Mouse (Mus musculus): ENCODE measurements around the gene Palmd.

Gene Palmd

GRCm38 (mm10) chr3:116968540-116968997 is at the start of gene Palmd:
Palmd (minus strand) TSS chr3:116968987.
- DNase-seq, result peak; percentile 19 to 21

GRCm38 (mm10) chr3:117010182-117010581 is 41.4 kb upstream of the Palmd start:
- no peak for DNase-seq

- no peak for DNase-seq
Measured at GRCm38 (mm10) chr3:117007340-117007739, 38.6 kb upstream of the Palmd start.

DNA sequence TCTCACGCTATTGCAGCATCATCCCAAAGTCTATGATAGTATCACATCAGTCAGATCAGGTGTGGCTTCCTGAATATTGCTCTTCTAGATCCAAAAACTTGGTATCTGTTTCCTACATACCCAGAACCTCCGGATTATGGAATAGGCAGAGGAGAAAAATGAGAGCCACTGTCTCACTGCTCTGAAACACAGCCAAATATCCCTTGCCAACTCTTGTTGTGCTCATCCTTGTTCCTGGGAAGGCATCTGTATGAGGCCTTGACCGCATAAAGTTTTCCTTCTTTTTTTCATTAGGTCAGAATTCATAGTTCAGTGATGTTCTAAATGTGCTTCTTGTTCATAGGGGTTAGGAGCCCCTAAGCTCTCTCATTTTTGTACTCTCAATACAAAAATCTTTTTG is 37.8 kb upstream of the Palmd start:
- no peak for DNase-seq

DNA sequence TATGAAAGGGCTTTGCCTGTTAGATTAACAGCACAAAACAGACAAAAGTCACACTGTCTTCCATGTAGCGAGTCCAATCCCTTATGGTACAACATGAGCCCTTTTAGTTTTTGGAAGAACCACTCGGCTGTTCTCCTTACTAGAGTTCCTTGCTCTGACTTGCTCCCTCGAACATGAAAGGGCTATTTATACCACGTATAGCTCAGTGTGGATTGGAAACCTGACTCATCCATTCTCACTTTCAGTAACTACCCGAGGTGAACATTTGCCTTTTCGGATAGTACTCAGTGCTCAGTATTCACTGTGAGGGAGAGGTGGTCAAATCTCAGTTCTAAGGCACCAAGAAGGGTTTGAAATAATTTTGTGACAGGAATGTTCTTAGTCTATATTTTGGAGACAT is 34.6 kb upstream of the Palmd start:
- DNase-seq, result no peak

GRCm38 (mm10) chr3:117001686-117002485 is 33.1 kb upstream of the Palmd start:
- no peak for DNase-seq

- no peak for DNase-seq
Measured at GRCm38 (mm10) chr3:116993011-116993410, 24.2 kb upstream of the Palmd start.

DNA sequence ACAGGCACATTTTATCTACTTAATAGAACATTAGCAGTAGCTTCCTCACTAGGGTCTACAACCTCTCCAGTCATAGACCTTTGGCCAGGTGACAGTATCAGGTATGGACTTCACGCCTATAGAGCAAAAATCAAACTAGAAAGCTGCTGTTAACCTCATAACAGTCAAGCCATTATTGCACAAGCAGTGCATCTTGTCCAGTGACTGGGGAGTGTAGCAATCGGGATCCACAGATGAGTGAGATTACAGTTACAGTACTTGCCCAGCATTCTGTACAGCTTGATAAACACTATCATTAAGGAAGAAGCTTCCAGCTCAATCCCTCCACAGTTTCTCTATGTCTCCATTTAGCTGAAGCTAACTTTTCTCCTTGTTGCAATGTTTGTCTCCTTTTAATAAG is 22.4 kb upstream of the Palmd start:
- DNase-seq, result no peak

DNA sequence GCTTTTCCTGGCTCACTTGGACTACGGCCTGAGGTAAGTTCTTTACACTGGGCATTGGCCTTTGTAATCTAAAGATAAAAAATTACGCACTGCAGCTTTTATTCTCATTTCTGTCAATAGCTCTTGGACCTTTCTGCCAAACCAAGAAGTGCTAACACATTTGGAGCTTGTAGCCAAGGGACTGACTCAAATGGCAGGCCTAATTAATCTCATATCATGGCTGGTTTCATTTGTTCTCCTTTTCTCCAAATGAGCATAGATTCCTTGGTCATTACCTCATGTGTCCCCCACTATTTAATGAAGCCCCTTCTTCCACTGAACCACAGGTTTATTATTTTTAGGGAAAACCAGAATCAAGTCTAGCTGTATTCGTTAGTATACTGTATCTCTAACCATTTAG is 19.4 kb upstream of the Palmd start:
- no peak for DNase-seq

GRCm38 (mm10) chr3:116986451-116986850 is 17.7 kb upstream of the Palmd start:
- DNase-seq, result no peak

DNA sequence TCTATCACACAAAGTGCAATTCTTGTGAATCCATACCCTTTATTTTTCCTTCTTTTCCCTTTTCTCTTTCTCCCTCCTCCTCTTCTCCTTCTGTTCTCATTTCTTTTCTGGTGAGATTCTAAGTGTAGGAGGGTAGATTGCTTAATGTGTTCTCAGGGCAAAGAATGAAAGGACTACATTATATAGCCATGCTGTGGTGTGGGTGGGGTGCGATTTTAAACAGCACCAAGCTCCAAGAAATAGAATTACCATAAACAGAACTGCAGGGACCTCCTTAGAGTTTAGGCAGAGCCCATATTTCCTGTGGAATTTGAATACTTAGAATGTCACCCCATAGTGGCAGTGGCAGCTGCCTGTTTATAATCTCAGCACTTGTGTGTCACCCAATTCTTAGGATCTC is 17.0 kb upstream of the Palmd start:
- no peak for DNase-seq

- no peak for DNase-seq
Measured at GRCm38 (mm10) chr3:116985042-116985455, 16.3 kb upstream of the Palmd start.

GRCm38 (mm10) chr3:116981811-116982575 is 13.2 kb upstream of the Palmd start:
- no peak for DNase-seq

DNA sequence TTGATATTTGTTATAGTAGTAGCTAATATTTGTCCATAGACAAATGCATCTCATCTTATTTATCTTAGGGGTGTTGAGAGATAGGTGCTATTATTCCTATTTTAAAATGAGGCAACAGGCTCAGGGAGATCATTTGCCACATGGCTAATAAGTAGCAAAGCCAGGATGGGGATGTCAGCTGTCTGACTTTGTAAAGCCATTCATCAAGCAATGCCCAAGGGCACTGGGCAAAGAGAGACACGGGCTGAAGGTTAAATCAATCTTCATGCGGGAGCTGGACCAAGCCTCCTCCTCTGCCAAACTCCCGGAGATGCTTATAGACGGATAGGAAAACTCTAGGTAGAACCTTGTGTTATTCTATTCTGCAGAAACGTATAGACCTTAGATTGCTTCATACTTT is 999 bp upstream of the Palmd start:
- no peak for DNase-seq

DNA sequence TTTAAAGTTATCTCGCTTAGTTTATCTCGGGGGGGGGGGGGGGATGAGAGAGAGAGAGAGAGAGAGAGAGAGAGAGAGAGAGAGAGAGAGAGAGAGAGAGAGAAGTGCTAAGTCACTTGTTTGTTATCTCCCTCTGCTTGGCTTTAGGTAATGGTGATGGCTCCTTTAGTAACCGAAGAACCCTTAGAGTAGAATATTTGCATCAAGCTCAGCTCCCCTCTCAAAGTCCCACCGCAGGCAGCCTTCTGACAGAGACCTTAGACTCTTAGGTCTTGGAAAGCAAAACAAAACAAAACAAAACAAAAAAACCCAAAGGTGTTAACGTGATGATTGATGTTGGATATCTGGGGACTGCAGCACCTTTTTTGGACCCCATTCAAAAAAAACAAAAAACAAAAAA is 216 bp upstream of the Palmd start:
- DNase-seq, result no peak

- no peak for DNase-seq
Measured at GRCm38 (mm10) chr3:116967967-116968366, 820 bp downstream of the Palmd start, which contains the start of gene 4930455H04Rik. 4930455H04Rik (plus strand) TSS chr3:116968267.

GRCm38 (mm10) chr3:116967436-116967835 is 1.4 kb downstream of the Palmd start:
- no peak for DNase-seq

DNA sequence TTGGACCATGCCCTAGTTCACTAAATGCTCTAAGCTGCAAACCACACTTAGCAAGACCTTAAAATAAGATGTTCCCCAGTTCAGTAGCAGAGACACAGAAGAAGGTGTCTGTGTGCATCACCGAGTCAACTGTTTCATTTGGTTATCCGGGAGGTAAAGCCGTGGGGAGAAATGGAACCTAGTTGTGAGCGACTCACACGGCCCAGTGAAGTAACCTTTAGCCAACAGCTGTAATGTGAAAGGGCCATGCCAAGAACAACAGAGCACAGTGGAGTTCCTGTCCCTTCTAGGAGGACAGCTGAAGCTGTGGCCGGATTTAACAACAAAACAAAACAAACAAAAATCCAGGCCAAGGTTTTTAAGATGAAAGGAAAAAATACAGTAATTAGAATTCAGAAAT is 2.0 kb downstream of the Palmd start:
- peak; percentile 19 to 35 for DNase-seq

DNA sequence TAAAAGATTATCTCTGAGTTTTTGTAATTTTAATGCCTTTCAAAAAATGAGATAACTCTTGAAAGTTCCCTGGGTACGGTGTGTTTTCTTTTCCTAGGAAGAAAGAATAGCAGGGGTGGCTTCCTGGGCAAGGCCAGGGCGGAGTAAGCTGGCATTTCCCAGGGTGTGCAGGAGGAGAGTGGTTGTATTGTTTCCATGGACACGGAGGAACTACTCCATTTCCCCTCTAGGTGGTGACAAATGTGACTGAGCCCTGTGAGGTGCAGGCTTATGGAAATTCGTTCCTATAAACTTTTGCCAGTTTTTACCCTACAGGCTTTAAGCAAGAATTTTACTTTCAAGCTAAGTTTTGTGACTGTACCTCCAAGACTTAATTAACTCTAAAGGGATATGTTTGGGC is 2.6 kb downstream of the Palmd start:
- DNase-seq, result peak; percentile 33 to 38

DNA sequence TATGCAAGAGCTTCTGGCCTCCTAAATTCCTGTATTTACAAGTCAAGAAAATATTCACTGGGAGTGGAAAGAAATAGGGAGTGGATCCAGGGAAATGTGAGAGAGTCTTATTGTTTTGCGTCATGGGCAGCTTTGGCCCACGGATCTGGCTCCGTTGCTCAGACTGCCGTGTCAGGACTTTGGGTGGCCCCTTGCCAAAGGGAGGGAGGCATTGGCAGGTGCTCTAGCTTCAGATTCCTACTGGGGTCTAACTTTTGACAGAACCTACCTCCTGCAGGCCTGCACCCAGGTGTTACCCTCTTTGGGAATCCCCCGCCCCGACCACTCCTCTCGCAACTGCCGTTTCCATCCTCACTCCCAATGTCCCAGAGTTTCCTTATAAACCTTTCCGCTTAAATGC is 4.4 kb downstream of the Palmd start:
- no peak for DNase-seq

DNA sequence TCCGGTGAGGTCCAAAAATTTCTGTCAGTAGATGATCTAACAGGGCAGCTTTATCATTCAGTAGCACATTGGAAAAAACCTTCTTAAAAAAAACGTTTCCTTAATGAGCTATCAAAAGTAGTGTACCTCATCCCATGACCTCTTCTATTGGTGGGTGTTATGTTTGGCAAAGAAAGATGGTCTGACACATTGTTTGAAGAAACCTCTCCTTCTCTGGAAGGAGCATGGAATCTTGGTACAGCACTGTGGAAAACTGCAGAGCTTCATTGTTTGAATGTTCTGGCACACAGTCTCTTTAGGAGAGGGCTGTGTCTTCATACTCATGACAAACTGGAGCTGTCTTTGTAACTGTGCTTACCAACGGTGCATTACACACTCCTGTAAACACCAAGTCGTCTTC is 5.6 kb downstream of the Palmd start:
- DNase-seq, result no peak

DNA sequence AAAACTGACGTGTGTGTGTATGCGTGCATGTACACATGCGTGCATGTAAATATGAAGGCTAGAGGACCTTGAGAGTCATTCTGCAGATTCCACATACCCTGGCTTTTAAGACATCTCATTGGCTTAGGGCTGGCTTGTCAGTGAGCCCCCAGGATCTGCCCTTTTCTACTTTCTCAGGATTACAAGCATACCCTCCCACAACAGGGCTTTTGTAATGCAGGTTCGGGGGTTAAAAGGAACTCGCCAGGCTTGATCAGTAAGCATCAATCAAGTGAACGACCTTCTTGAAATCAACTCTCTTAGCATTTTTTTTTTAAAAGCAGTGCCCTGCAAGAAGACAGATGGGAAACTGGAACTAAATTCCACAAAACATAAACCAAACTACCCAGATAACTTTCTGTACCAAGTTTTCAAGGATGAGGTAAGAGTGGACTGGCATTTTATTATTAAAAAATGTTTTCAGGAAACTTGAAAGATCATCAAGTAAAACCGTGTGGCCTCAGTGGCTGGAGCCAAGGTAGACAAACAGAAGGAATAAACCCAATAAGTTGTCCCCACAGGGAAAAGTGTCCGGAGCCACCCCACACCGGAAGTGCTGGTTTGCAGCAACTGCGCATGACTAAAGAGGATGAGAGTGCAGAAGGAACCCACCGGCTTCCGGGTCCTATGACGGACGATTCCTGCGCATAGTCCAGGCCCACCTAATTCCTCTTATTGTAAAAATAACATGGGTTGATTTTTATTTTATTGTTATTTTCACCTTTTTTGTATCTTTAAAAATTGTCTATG is 7.2 kb downstream of the Palmd start:
- no peak for DNase-seq

- DNase-seq, result no peak
Measured at GRCm38 (mm10) chr3:116960414-116960813, 8.4 kb downstream of the Palmd start.

Data from kidney, adult 8-10 months (tissue).